Mouse (Mus musculus): ENCODE measurements around the gene Slc25a11.
A peak's percentile ranks its signal among the peaks of the same experiment; 100 is the strongest.

Slc25a11 gene

DNA sequence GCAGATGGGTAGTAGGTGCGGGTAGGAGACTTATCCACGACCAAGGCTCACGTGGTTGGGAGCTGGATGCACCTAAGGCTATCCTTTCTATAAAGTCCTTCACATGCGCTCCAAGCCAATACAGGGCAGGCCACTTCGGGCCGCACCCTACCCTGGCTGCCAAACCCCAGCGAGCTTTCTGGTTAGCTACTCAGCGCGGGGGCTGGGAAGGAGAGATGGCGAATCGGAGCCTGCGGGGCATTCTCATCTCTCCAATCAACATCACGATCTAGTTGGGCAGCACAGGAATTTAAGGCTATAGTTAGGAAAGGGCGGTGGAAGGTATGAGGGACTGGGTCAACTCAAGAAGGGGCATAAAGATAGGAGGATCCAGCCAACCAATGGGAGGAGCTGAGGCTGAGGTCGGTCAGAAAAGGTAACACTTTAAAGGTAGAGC lies 21.1 kb upstream of the Slc25a11 start:
- no peak for DNase-seq (ENCODE audit: inconsistent age in 2 of 2, low spot score in 1 of 2)

- DNase-seq (ENCODE audit: inconsistent age in 2 of 2, low spot score in 1 of 2), result peak in 1 of 2 experiments; percentile 54
Measured at GRCm38 (mm10) chr11:70667271-70668150, 20.2 kb upstream of the Slc25a11 start.

GRCm38 (mm10) chr11:70666687-70667086 lies 19.4 kb upstream of the Slc25a11 start:
- peak in 1 of 2 experiments; percentile 71 for DNase-seq (ENCODE audit: inconsistent age in 2 of 2, low spot score in 1 of 2)

GRCm38 (mm10) chr11:70664741-70665140 lies 17.5 kb upstream of the Slc25a11 start:
- no peak for DNase-seq (ENCODE audit: inconsistent age in 2 of 2, low spot score in 1 of 2)

DNA sequence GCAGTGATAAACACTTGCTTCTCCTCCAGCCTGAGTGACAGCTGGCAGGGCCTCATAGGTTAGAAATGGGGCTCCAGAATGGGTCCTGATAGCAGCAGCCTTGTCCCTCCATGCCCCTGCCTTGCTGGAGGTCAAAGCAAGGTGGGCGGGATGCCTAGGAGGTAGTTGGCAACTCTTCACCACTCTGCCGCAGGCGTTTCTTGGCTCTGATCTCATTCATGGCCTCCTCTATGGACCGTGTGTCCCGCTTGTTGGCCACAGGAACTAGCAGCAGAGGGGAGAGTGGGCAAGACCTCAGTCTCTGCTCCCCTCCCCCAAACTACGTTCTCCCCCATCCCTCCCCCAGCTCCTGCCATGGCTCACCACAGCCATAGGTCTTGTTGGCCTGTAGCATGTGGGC lies 16.7 kb upstream of the Slc25a11 start:
- no peak for DNase-seq (ENCODE audit: inconsistent age in 2 of 2, low spot score in 1 of 2)

- no peak for DNase-seq (ENCODE audit: inconsistent age in 2 of 2, low spot score in 1 of 2)
Measured at GRCm38 (mm10) chr11:70663101-70663500, 15.8 kb upstream of the Slc25a11 start.

DNA sequence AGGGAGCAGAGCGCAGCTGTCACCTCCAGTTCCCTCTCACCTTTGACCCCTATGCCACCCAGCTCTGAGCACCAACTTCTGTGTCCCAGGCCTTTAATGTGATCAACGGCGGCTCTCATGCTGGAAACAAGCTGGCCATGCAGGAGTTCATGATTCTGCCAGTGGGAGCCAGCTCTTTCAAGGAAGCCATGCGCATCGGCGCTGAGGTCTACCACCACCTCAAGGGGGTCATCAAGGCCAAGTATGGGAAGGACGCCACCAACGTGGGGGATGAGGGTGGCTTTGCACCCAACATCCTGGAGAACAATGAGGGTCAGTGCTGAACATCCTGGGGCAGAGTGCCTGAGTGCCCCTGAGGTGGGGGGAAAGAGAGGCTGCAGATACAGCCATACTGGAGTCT lies 13.3 kb upstream of the Slc25a11 start:
- no peak for DNase-seq (ENCODE audit: inconsistent age in 2 of 2, low spot score in 1 of 2)

DNA sequence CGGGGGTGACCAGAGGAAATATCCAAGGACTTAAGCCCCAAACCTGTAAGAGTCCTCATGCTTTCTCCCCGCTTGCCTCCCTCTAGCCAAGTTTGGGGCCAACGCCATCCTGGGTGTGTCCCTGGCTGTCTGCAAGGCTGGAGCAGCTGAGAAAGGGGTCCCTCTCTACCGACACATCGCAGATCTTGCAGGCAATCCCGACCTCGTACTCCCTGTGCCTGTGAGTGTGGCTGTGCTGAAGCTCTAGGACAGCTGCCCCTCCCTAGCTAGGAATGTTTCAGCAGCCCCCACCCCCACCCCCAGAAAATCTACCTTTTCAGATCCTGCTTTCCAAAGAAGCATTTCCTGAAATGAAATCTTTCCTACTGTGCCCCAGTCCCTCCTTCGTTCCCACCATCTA lies 11.7 kb upstream of the Slc25a11 start:
- DNase-seq (ENCODE audit: inconsistent age in 2 of 2, low spot score in 1 of 2), result no peak

- DNase-seq (ENCODE audit: inconsistent age in 2 of 2, low spot score in 1 of 2), result no peak
Measured at GRCm38 (mm10) chr11:70658521-70658920, 11.2 kb upstream of the Slc25a11 start.

- DNase-seq (ENCODE audit: inconsistent age in 2 of 2, low spot score in 1 of 2), result no peak
Measured at GRCm38 (mm10) chr11:70657991-70658390, 10.7 kb upstream of the Slc25a11 start.

DNA sequence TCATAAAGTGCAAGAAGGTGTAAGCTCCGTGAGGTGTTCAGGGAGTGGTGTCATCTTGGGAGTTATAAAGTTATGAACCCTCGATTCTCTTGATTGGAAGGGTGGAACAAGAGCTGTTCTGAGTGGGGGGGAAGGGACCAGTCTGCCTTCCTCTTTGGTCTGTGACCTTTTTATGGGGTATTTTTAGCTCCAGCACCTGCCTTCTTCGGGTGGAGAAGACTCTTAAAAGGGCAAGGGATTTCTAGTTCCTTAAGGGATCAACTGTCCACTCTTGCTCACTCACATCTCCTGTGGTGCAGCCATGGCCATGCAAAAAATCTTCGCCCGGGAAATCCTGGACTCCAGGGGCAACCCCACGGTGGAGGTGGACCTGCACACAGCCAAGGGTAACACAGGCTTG lies 10.3 kb upstream of the Slc25a11 start:
- peak; percentile 16 to 52 for DNase-seq (ENCODE audit: inconsistent age in 2 of 2, low spot score in 1 of 2)

DNA sequence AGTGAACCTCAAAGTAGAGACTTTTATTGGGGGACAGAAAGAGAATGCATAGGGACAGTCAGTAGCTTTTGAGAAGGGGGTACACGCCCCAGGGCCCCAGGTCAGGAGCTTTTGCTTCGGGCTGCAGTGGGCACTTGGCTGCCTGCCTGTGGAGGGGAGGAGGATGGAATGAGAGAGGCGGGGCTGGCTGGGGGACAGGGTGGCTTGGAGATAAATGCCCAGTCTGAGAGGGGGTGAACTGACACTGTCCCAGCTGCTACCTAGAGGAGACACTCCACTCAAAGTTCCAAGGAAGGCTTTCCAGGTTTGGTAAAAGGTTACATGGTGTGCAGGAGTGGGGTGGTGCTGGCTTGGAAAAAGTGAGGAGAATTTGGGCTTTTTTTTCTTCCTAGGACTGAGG lies 9.7 kb upstream of the Slc25a11 start, which contains the start of gene Eno3:
TSS of gene Eno3 (plus strand) at position 239 of the 400 bp plus-strand sequence.
- peak; percentile 54 to 73 for DNase-seq (ENCODE audit: inconsistent age in 2 of 2, low spot score in 1 of 2)

DNA sequence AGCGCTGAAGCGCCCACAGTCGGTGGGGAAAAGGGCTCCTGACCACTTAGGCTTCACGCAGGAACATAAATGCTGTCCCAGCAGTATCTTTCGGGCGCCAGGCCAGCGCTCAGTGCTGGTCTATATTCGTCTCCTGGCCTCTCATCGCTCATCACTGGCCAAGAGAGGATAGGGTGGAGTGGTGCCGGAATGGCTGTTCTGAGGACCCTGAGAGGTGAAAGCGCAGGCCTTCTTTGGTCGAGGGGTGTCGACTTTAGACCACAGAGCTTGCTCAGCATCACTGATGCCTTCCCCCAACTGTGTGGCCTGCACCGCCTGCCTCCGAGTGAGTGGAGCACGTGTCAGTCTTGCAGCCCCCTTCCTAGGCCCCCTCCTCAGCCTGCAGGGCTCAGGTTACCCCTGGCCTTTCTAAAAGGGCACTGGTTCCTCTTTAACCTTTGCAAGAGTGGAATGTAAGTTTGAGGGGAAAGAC lies 9.2 kb upstream of the Slc25a11 start:
- DNase-seq (ENCODE audit: inconsistent age in 2 of 2, low spot score in 1 of 2), result peak in 1 of 2 experiments; percentile 66

GRCm38 (mm10) chr11:70655571-70656455 lies 8.5 kb upstream of the Slc25a11 start:
- DNase-seq (ENCODE audit: inconsistent age in 2 of 2, low spot score in 1 of 2), result peak; percentile 85 to 94

DNA sequence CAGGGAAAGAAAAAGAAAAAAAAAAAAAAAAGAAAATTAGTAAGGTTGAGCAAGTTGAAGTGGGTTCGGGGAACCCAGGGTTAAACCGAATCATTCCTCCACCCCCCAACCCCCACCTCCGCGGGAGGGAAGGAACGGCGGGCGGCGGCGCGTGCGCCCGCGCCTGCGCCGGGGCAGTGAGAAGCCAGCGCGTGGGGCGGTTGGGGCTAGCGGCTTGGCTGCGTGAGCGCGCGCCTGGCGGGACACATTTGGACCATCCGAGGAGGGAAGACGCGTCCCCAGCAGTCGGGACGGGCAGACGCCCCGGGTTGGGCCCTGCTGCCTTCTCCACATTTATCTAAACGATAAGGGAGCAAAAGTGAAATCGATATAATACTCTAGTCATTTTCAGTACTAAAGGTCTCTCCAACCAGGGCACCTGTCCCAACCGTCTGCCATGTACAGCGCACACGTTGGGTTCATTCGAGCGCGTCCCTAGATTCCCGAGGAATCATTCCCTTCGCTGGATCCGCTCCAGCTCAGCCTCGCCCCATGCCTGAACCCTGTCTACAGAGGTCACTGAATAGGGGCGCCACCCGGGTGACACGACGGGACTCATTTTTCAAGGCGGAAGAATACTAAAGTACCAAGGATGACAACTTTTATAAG lies 7.8 kb upstream of the Slc25a11 start:
- peak; percentile 88 to 96 for DNase-seq (ENCODE audit: inconsistent age in 2 of 2, low spot score in 1 of 2)

- peak; percentile 81 to 94 for DNase-seq (ENCODE audit: inconsistent age in 2 of 2, low spot score in 1 of 2)
Measured at GRCm38 (mm10) chr11:70654198-70654922, 7.1 kb upstream of the Slc25a11 start, which contains the start of gene Pfn1. Gene Pfn1, minus strand, starts transcription at chr11:70654644.

- DNase-seq (ENCODE audit: inconsistent age in 2 of 2, low spot score in 1 of 2), result peak; percentile 79 to 93
Measured at GRCm38 (mm10) chr11:70653345-70654197, 6.3 kb upstream of the Slc25a11 start.

DNA sequence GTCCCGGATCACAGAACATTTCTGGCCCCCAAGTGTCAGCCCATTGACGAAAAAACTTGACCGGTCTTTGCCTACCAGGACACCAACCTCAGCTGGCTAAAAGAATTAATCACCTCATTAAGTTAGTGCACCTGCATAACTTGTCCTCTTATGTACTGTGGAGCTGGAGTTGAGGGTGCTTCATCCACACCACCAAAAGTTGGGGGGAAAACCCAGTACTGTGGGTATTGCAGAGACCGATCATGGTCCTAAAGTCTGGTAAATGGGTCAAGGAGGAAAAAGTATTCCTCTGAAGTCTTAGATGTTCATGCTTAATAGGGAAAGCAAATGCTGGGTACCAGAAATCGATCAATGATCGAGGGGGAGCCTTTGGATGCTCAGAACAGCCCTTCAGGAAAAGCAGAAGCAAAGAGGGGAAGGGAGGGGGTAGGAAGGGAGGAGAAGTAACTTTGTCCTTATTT lies 5.6 kb upstream of the Slc25a11 start:
- DNase-seq (ENCODE audit: inconsistent age in 2 of 2, low spot score in 1 of 2), result peak in 1 of 2 experiments; percentile 85

Data from adrenal gland, adult (tissue).